Mouse (Mus musculus) lung, postnatal 0 days (tissue): ENCODE measurements around the gene Chodl. TPM values are rescaled to one million over a fixed set of nuclear protein-coding genes. Genes with fewer than 3 reads are reported as not detected.

Experiments
- ATAC-seq: fragments of 200-750 bp; cut with Nextera tagmentation; 2 replicates; pipeline ENCODE4 v1.8.0; 2017; ENCODE audit warnings: moderate library complexity
- DNase-seq: peaks from one replicate; pipeline ENCODE4 v3.0.0-alpha.2; 2016; ENCODE audit warnings: low spot score
- H3K27ac ChIP-seq: fragments of 300-500 bp; sonication (generic); 2 replicates; pipeline ENCODE4 v1.5.1; 2014; ENCODE audit warnings: antibody characterized with exemption, mild to moderate bottlenecking, low read length, mixed read lengths
- H3K27me3 ChIP-seq: fragments of 300-500 bp; sonication (generic); replicated peaks from 2 replicates; pipeline ENCODE4 v1.6.1; 2014; ENCODE audit warnings: low read length, mixed read lengths; ENCODE audit not compliant: insufficient read depth
- H3K36me3 ChIP-seq: fragments of 300-500 bp; sonication (generic); 2 replicates; pipeline ENCODE4 v1.6.1; 2014; ENCODE audit warnings: low read length, mixed read lengths; ENCODE audit not compliant: insufficient read depth
- H3K4me1 ChIP-seq: fragments of 300-500 bp; sonication (generic); 2 replicates; pipeline ENCODE4 v1.6.1; 2014; ENCODE audit warnings: antibody characterized with exemption, low read depth, low read length, mixed read lengths; ENCODE audit not compliant: insufficient read depth
- H3K4me2 ChIP-seq: fragments of 300-500 bp; sonication (generic); replicated peaks from 2 replicates; pipeline ENCODE4 v1.6.1; 2014; ENCODE audit warnings: low read depth, mild to moderate bottlenecking, low read length, moderate library complexity, mixed read lengths
- H3K4me3 ChIP-seq: fragments of 300-500 bp; sonication (generic); 2 replicates; pipeline ENCODE4 v1.5.1; 2014; ENCODE audit warnings: low read depth, low read length
- H3K9ac ChIP-seq: fragments of 300-500 bp; sonication (generic); replicated peaks from 2 replicates; pipeline ENCODE4 v1.6.1; 2014; ENCODE audit warnings: low read depth, mild to moderate bottlenecking
- H3K9me3 ChIP-seq: fragments of 300-500 bp; sonication (generic); 2 replicates; pipeline ENCODE4 v1.6.1; 2016; ENCODE audit warnings: low read length, mixed read lengths
- CTCF ChIP-seq: IDR thresholded peaks from 2 replicates; pipeline ENCODE4 v1.5.1; 2016; ENCODE audit warnings: antibody characterized with exemption, mild to moderate bottlenecking
- EP300 ChIP-seq: IDR thresholded peaks from 2 replicates; pipeline ENCODE4 v1.6.1; 2016; ENCODE audit warnings: antibody characterized with exemption, mild to moderate bottlenecking, control low read depth
- WGBS: fragments of 180-500 bp; shearing (Covaris S2); extraction: QIAGEN DNeasy Blood & Tissue Kit; methylation state at CpG from one replicate; pipeline ENCODE4 v1.1.7; 2014; 5-methylcytosine and 5-hydroxymethylcytosine counted together
- polyA plus RNA-seq: library from polyadenylated mRNA; unstranded; fragments of >200 nt; fragmentation: Nextera tagmentation; extraction: Ambion mirVana; gene quantifications from 2 replicates; pipeline ENCODE4 v1.2.1, GENCODE M21; 2015

Chodl gene
- polyA plus RNA-seq, 1 experiment from 2014 or later = 2.6 TPM

DNA sequence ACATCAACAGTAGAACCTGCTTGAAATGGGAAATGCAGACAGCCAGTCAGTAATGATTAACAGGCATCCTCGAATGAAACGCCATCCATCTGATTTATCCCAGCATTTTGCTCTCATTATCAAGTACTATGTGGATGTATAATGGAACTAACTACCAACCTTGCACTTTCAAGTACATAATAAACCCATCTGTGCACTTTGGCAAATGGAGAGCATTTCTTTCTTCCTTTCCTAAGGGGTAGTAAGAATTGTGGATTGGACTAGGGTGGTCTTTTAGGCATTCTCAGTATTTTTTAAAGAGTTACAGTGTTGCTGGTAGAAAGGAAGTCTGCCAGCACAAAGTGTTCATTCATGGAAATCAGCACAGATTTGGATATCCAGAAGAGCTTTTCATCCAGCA lies 26.7 kb downstream of the Chodl start:
- WGBS = 56% methylated on average over 2 of the region's 2 CpGs
- Histone ChIP-seq H3K4me1 (no peaks in the 10 kb centered on the region), H3K9me3 (no peaks in the 10 kb centered on the region), H3K9ac (no peak overlapping the region), H3K27ac (no peak overlapping the region), H3K36me3 (no peaks in the 10 kb centered on the region), H3K4me3 (no peak overlapping the region), H3K4me2 (no peak overlapping the region), H3K27me3 (no peaks in the 10 kb centered on the region)
- DNase-seq (no peak), ATAC-seq (no peak)
- no peak for TF ChIP-seq EP300
- no peak for TF ChIP-seq CTCF

GRCm38 (mm10) chr16:78969091-78969731 lies 38.5 kb downstream of the Chodl start:
- H3K27me3 ChIP-seq = no peaks in the 10 kb centered on the region
- peak; percentile 54 for DNase-seq
- H3K9ac ChIP-seq = no peak overlapping the region
- TF ChIP-seq EP300 (no peak), CTCF (peak; percentile 62)
- no peak overlapping the region for H3K4me2 ChIP-seq
- no peak for ATAC-seq
- WGBS = 25% methylated on average over 13 of the region's 13 CpGs
- H3K27ac ChIP-seq = no peak overlapping the region
- H3K36me3 ChIP-seq = no peaks in the 10 kb centered on the region
- H3K4me3 ChIP-seq = no peak overlapping the region
- H3K9me3 ChIP-seq = no peaks in the 10 kb centered on the region
- no peaks in the 10 kb centered on the region for H3K4me1 ChIP-seq

DNA sequence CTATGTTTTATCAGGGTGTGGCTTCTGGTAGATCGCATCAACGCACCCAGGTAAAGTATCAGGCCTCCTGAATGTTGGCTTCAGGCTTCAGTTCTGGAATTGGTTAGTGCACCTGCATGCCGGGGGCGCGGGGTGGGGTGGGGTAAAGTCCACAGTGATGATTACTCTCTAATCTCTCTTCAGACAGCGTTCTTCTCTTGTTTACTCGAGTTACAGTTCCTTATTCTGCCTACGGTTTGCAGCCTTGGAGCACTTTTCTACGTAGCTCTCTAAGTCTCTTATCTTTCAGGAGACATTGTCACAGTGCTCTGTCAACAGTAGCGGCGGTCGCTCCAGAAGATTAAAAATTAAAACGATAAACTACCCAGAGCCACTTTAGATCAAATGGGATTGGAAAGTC lies 43.4 kb downstream of the Chodl start:
- Histone ChIP-seq H3K27me3 (no peaks in the 10 kb centered on the region), H3K27ac (no peak overlapping the region), H3K4me2 (no peak overlapping the region), H3K9ac (no peak overlapping the region), H3K4me3 (no peak overlapping the region), H3K36me3 (no peaks in the 10 kb centered on the region), H3K9me3 (no peaks in the 10 kb centered on the region), H3K4me1 (no peaks in the 10 kb centered on the region)
- WGBS = 59% methylated on average over 13 of the region's 13 CpGs
- no peak for DNase-seq
- no peak for ATAC-seq
- TF ChIP-seq CTCF (no peak), EP300 (no peak)

DNA sequence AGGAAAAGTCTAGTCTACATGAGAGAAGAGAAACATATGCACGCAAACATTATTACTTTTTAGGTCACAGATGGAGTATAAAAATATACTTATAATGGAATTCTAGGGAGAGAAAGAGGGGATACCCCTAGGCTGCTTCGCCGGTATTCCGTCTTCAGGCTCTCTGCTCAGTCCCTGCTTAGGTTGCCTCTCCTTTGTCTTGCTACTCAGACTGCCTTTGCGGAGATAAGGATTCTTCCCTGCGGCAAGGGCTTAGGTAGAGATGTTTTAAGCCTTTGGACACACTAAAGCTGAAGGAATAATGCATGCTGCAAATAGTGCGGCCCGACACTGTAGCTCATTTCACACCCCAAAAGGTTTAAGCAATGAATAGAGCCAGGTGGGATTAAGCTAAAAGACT lies 45.6 kb downstream of the Chodl start:
- Histone ChIP-seq H3K4me3 (no peak overlapping the region), H3K9ac (no peak overlapping the region), H3K9me3 (no peaks in the 10 kb centered on the region), H3K36me3 (no peaks in the 10 kb centered on the region), H3K4me2 (no peak overlapping the region), H3K27me3 (no peaks in the 10 kb centered on the region), H3K27ac (no peak overlapping the region), H3K4me1 (no peaks in the 10 kb centered on the region)
- TF ChIP-seq EP300 (no peak), CTCF (no peak)
- 68% methylated on average over 8 of the region's 8 CpGs for WGBS
- no peak for ATAC-seq
- no peak for DNase-seq

Other genes starting within 250 kb of the Chodl start
- not detected in 2 replicates for gene Tmprss15, start 160.1 kb downstream of the Chodl start, polyA plus RNA-seq